Mouse (Mus musculus): ENCODE data around the gene Zbtb42. TPM values are rescaled to one million over a fixed set of nuclear protein-coding genes. Genes with fewer than 3 reads are reported as not detected.

Gene Zbtb42
- polyA plus RNA-seq, 1 experiment from 2014 or later = 7.5 TPM

GRCm38 (mm10) chr12:112644855-112645506 lies 33.6 kb upstream of the Zbtb42 start:
- H3K27me3 ChIP-seq = no peaks in the 10 kb centered on the region
- H3K9me3 ChIP-seq (replicated peaks) = no peaks in the 10 kb centered on the region
- peaks cover 25% of the 10 kb centered on the region for H3K36me3 ChIP-seq
- under 1% methylated on average over 75 of the region's 75 CpGs for WGBS
- peak overlapping the region; percentile 85 for H3K9ac ChIP-seq
- ATAC-seq (ENCODE audit: low FRiP score) = no peak
- peak overlapping the region; percentile 65 for H3K4me2 ChIP-seq (replicated peaks)
- H3K27ac ChIP-seq = peak overlapping the region; percentile 83
- H3K4me1 ChIP-seq = peaks cover 17% of the 10 kb centered on the region
- H3K4me3 ChIP-seq = peak overlapping the region; percentile 73

GRCm38 (mm10) chr12:112646139-112646538 lies 32.5 kb upstream of the Zbtb42 start:
- no peak for ATAC-seq (ENCODE audit: low FRiP score)
- H3K9me3 ChIP-seq (replicated peaks) = no peaks in the 10 kb centered on the region
- peaks cover 17% of the 10 kb centered on the region for H3K4me1 ChIP-seq
- peak overlapping the region; percentile 85; the same call in 1 of the 2 replicates for H3K9ac ChIP-seq
- no peak overlapping the region for H3K27ac ChIP-seq
- H3K27me3 ChIP-seq = no peaks in the 10 kb centered on the region
- H3K4me3 ChIP-seq = peak overlapping the region; percentile 73
- H3K36me3 ChIP-seq = peaks cover 36% of the 10 kb centered on the region
- H3K4me2 ChIP-seq (replicated peaks) = peak overlapping the region; percentile 65
- WGBS = 57% methylated on average over 6 of the region's 6 CpGs

GRCm38 (mm10) chr12:112648081-112648480 lies 30.5 kb upstream of the Zbtb42 start:
- Histone ChIP-seq H3K9ac (no peak overlapping the region), H3K4me1 (peaks cover 17% of the 10 kb centered on the region), H3K27ac (no peak overlapping the region), H3K9me3 (replicated peaks) (no peaks in the 10 kb centered on the region), H3K36me3 (peaks cover 42% of the 10 kb centered on the region), H3K27me3 (no peaks in the 10 kb centered on the region), H3K4me2 (replicated peaks) (no peak overlapping the region), H3K4me3 (no peak overlapping the region)
- WGBS = 91% methylated on average over 5 of the region's 5 CpGs
- ATAC-seq (ENCODE audit: low FRiP score) = no peak

GRCm38 (mm10) chr12:112651778-112652439 lies 26.7 kb upstream of the Zbtb42 start:
- H3K27me3 ChIP-seq = no peaks in the 10 kb centered on the region
- H3K27ac ChIP-seq = no peak overlapping the region
- H3K36me3 ChIP-seq = peaks cover 78% of the 10 kb centered on the region
- no peak for ATAC-seq (ENCODE audit: low FRiP score)
- H3K4me1 ChIP-seq = peaks cover 10% of the 10 kb centered on the region; the same call in 1 of the 2 replicates
- WGBS = 85% methylated on average over 5 of the region's 5 CpGs
- H3K9me3 ChIP-seq (replicated peaks) = no peaks in the 10 kb centered on the region
- no peak overlapping the region for H3K4me2 ChIP-seq (replicated peaks)
- H3K9ac ChIP-seq = no peak overlapping the region
- H3K4me3 ChIP-seq = no peak overlapping the region

GRCm38 (mm10) chr12:112653157-112653824 lies 25.3 kb upstream of the Zbtb42 start:
- H3K27ac ChIP-seq = peak overlapping the region; percentile 40; the same call in 1 of the 2 replicates
- H3K36me3 ChIP-seq = peaks cover 83% of the 10 kb centered on the region
- H3K9ac ChIP-seq = no peak overlapping the region
- peaks cover 10% of the 10 kb centered on the region; the same call in 1 of the 2 replicates for H3K4me1 ChIP-seq
- no peaks in the 10 kb centered on the region for H3K9me3 ChIP-seq (replicated peaks)
- 51% methylated on average over 7 of the region's 7 CpGs for WGBS
- no peaks in the 10 kb centered on the region for H3K27me3 ChIP-seq
- H3K4me2 ChIP-seq (replicated peaks) = no peak overlapping the region
- ATAC-seq (ENCODE audit: low FRiP score) = peak; percentile 62
- no peak overlapping the region for H3K4me3 ChIP-seq

- Histone ChIP-seq H3K36me3 (peaks cover 83% of the 10 kb centered on the region), H3K4me3 (no peak overlapping the region), H3K9ac (0 out of 2 replicates have a peak overlapping the region, but pooled peaks have one; percentile 18), H3K4me2 (replicated peaks) (no peak overlapping the region), H3K9me3 (replicated peaks) (no peaks in the 10 kb centered on the region), H3K27me3 (no peaks in the 10 kb centered on the region), H3K27ac (peak overlapping the region; percentile 40; the same call in 1 of the 2 replicates), H3K4me1 (peaks cover 10% of the 10 kb centered on the region; the same call in 1 of the 2 replicates)
- WGBS = 87% methylated on average over 5 of the region's 5 CpGs
- no peak for ATAC-seq (ENCODE audit: low FRiP score)
Observed at GRCm38 (mm10) chr12:112654076-112654475, 24.6 kb upstream of the Zbtb42 start.

- Histone ChIP-seq H3K36me3 (peaks cover 80% of the 10 kb centered on the region), H3K9me3 (replicated peaks) (no peaks in the 10 kb centered on the region), H3K27ac (peak overlapping the region; percentile 35; the same call in 1 of the 2 replicates), H3K9ac (no peak overlapping the region), H3K4me2 (replicated peaks) (no peak overlapping the region), H3K4me1 (peaks cover 46% of the 10 kb centered on the region), H3K4me3 (no peak overlapping the region), H3K27me3 (no peaks in the 10 kb centered on the region)
- 91% methylated on average over 7 of the region's 7 CpGs for WGBS
- ATAC-seq (ENCODE audit: low FRiP score) = no peak
Observed at GRCm38 (mm10) chr12:112658619-112659018, 20.0 kb upstream of the Zbtb42 start.

GRCm38 (mm10) chr12:112659109-112659508 lies 19.5 kb upstream of the Zbtb42 start:
- peaks cover 75% of the 10 kb centered on the region for H3K36me3 ChIP-seq

GRCm38 (mm10) chr12:112660576-112661326 lies 17.9 kb upstream of the Zbtb42 start:
- H3K4me2 ChIP-seq (replicated peaks) = peak overlapping the region; percentile 34
- peaks cover 60% of the 10 kb centered on the region for H3K4me1 ChIP-seq
- no peaks in the 10 kb centered on the region for H3K9me3 ChIP-seq (replicated peaks)
- WGBS = 36% methylated on average over 5 of the region's 5 CpGs
- peak overlapping the region; percentile 44; the same call in 1 of the 2 replicates for H3K9ac ChIP-seq
- H3K27ac ChIP-seq = peak overlapping the region; percentile 93
- ATAC-seq (ENCODE audit: low FRiP score) = peak; percentile 49
- H3K36me3 ChIP-seq = peaks cover 61% of the 10 kb centered on the region
- no peaks in the 10 kb centered on the region for H3K27me3 ChIP-seq
- no peak overlapping the region for H3K4me3 ChIP-seq

More at GRCm38 (mm10) chr12:112659109-112659508, 19.5 kb upstream of the Zbtb42 start:
- Histone ChIP-seq H3K27ac (peak overlapping the region; percentile 35; the same call in 1 of the 2 replicates), H3K4me2 (replicated peaks) (no peak overlapping the region), H3K9ac (no peak overlapping the region), H3K4me1 (peaks cover 49% of the 10 kb centered on the region), H3K27me3 (no peaks in the 10 kb centered on the region), H3K9me3 (replicated peaks) (no peaks in the 10 kb centered on the region), H3K4me3 (no peak overlapping the region)
- WGBS = 85% methylated on average over 6 of the region's 6 CpGs
- no peak for ATAC-seq (ENCODE audit: low FRiP score)

GRCm38 (mm10) chr12:112661327-112661605 lies 17.4 kb upstream of the Zbtb42 start:
- no peaks in the 10 kb centered on the region for H3K27me3 ChIP-seq
- no peaks in the 10 kb centered on the region for H3K9me3 ChIP-seq (replicated peaks)
- H3K4me3 ChIP-seq = no peak overlapping the region
- H3K9ac ChIP-seq = peak overlapping the region; percentile 44; the same call in 1 of the 2 replicates
- H3K27ac ChIP-seq = peak overlapping the region; percentile 93
- peaks cover 61% of the 10 kb centered on the region for H3K36me3 ChIP-seq
- H3K4me2 ChIP-seq (replicated peaks) = peak overlapping the region; percentile 34; the same call in 1 of the 2 replicates
- peaks cover 65% of the 10 kb centered on the region for H3K4me1 ChIP-seq
- WGBS = 82% methylated on average over 3 of the region's 3 CpGs
- ATAC-seq (ENCODE audit: low FRiP score) = no peak

GRCm38 (mm10) chr12:112661851-112662250 lies 16.8 kb upstream of the Zbtb42 start:
- Histone ChIP-seq H3K4me3 (no peak overlapping the region), H3K4me2 (replicated peaks) (no peak overlapping the region), H3K4me1 (peaks cover 71% of the 10 kb centered on the region), H3K27ac (peak overlapping the region; percentile 93), H3K9ac (peak overlapping the region; percentile 44), H3K9me3 (replicated peaks) (no peaks in the 10 kb centered on the region), H3K36me3 (peaks cover 60% of the 10 kb centered on the region), H3K27me3 (no peaks in the 10 kb centered on the region)
- ATAC-seq (ENCODE audit: low FRiP score) = no peak
- 85% methylated on average over 9 of the region's 9 CpGs for WGBS
